Mouse (Mus musculus) midbrain, embryonic 11.5 days (tissue): ENCODE results near the gene Terb1. TPM values are rescaled to one million over a fixed set of nuclear protein-coding genes. Genes with fewer than 3 reads are reported as not detected.
A peak's percentile ranks its signal among the peaks of the same experiment; 100 is the strongest.

Experiments used
- ATAC-seq: fragments of 200-750 bp; cut with Nextera tagmentation; 2 replicates; pipeline ENCODE4 v1.8.0; 2017; ENCODE audit warnings: moderate TSS enrichment, moderate library complexity; ENCODE audit not compliant: low FRiP score
- DNase-seq: peaks from one replicate; pipeline ENCODE4 v3.0.0; 2015; ENCODE audit warnings: low spot score; ENCODE audit errors: missing footprints
- H3K27ac ChIP-seq: fragments of 300-500 bp; sonication (generic); 2 replicates; pipeline ENCODE4 v1.5.1; 2014; ENCODE audit warnings: low read depth, low read length
- H3K27me3 ChIP-seq: fragments of 300-500 bp; sonication (generic); 2 replicates; pipeline ENCODE4 v1.6.1; 2014; ENCODE audit warnings: mild to moderate bottlenecking, low read length, moderate library complexity, mixed read lengths; ENCODE audit not compliant: control insufficient read depth, insufficient read depth
- H3K36me3 ChIP-seq: fragments of 300-500 bp; sonication (generic); 2 replicates; pipeline ENCODE4 v1.6.1; 2014; ENCODE audit warnings: mild to moderate bottlenecking, low read length, moderate library complexity, mixed read lengths; ENCODE audit not compliant: control insufficient read depth, insufficient read depth
- H3K4me1 ChIP-seq: fragments of 300-500 bp; sonication (generic); 2 replicates; pipeline ENCODE4 v1.6.1; 2014; ENCODE audit warnings: low read length; ENCODE audit not compliant: control insufficient read depth, insufficient read depth
- H3K4me2 ChIP-seq: fragments of 300-500 bp; sonication (generic); 2 replicates; pipeline ENCODE4 v1.6.1; 2014; ENCODE audit warnings: mild to moderate bottlenecking, moderate library complexity
- H3K4me3 ChIP-seq: fragments of 300-500 bp; sonication (generic); 2 replicates; pipeline ENCODE4 v1.5.1; 2014; ENCODE audit warnings: low read depth, low read length
- H3K9ac ChIP-seq: fragments of 300-500 bp; sonication (generic); 2 replicates; pipeline ENCODE4 v1.6.1; 2014; ENCODE audit warnings: low read length
- H3K9me3 ChIP-seq: fragments of 300-500 bp; sonication (generic); 2 replicates; pipeline ENCODE4 v1.6.1; 2016; ENCODE audit warnings: low read length; ENCODE audit not compliant: control insufficient read depth
- WGBS: fragments of 180-500 bp; shearing (Covaris S2); extraction: QIAGEN DNeasy Blood & Tissue Kit; methylation state at CpG from one replicate; pipeline ENCODE4 v1.1.7; 2014; 5-methylcytosine and 5-hydroxymethylcytosine counted together
- polyA plus RNA-seq: library from polyadenylated mRNA; unstranded; fragments of >200 nt; fragmentation: Nextera tagmentation; extraction: Ambion mirVana; gene quantifications from 2 replicates; pipeline ENCODE4 v1.2.1, GENCODE M21; 2014

Terb1 gene
- polyA plus RNA-seq, 1 experiment from 2014 or later, result 0.18 TPM

DNA sequence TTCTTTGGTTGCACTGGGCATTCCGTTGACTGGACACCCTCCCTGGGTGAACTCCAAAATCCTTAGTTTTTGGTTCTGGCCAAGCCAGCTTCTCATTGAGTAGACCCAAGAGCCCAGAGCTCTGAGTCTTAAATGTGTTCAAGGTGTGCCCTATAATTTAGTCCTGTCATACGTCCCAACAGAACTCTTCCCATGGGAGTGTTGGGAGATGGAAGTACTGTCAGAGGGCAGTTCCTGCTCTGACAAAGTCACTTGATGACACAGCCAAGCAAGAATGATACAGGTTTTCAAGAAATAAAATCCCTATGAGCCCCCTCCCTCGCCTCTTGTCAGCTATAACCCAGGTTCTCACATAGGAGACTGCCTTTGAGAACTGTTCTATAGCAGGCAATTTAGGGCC lies 424 bp upstream of the Terb1 start:
- H3K27me3 ChIP-seq, result no peaks in the 10 kb centered on the region
- peak overlapping the region; percentile 50; the same call in 1 of the 2 replicates for H3K4me3 ChIP-seq
- H3K9me3 ChIP-seq, result no peaks in the 10 kb centered on the region
- peaks cover 8% of the 10 kb centered on the region; the same call in 1 of the 2 replicates for H3K4me1 ChIP-seq
- 73% methylated on average over 3 of the region's 3 CpGs for WGBS
- peak overlapping the region; percentile 99 for H3K4me2 ChIP-seq
- H3K36me3 ChIP-seq, result peaks cover 3% of the 10 kb centered on the region; the same call in 1 of the 2 replicates
- H3K9ac ChIP-seq, result no peak overlapping the region
- no peak overlapping the region for H3K27ac ChIP-seq
- ATAC-seq (0 out of 2 replicates have a peak, but pooled peaks have one; percentile 3), DNase-seq (no peak)

DNA sequence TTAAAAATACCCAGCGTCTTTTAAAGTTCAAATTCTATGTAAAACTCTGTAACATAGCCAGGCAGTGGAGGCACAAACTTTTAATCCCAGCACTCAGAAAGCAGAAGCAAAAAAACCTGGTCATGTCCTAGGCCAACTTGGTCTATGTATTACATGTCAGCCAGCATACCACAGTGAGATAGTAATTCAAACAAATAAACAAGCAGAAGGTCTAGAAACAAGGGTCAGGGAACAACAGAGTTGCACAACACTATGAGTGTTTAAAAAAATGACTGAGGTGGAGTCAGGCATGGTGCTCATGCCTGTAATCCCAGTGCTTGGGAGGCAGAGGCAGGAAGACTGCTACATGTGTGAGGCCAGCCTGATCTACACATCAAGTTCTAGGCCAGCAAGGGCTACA lies 30.6 kb downstream of the Terb1 start:
- Histone ChIP-seq H3K36me3 (no peaks in the 10 kb centered on the region), H3K27ac (no peak overlapping the region), H3K4me1 (no peaks in the 10 kb centered on the region), H3K4me3 (no peak overlapping the region), H3K27me3 (no peaks in the 10 kb centered on the region), H3K9ac (no peak overlapping the region), H3K9me3 (no peaks in the 10 kb centered on the region), H3K4me2 (no peak overlapping the region)
- no peak for DNase-seq
- WGBS, result 64% methylated on average over 1 of the region's 1 CpGs
- no peak for ATAC-seq

DNA sequence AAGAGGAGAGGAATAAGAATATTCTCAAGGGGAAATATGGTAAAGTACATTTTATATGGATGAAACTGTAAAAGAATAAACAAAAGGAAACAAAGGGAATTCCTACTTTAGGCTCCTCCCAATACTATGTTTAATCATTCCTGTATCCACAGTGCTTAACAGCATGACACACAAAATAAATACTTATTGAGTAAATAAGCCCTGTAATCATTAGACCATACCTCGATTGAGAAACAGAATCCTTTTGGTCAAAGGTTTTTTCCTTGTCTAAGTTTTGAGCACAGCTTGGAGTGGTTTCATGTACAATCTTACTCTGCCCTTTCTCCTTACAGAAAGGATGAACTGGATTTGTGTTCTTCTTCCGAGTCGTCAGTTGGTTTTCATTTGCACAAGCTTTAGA lies 37.2 kb downstream of the Terb1 start:
- no peak overlapping the region for H3K4me2 ChIP-seq
- 76% methylated on average over 3 of the region's 3 CpGs for WGBS
- H3K4me1 ChIP-seq, result no peaks in the 10 kb centered on the region
- H3K27ac ChIP-seq, result no peak overlapping the region
- ATAC-seq (no peak), DNase-seq (no peak)
- no peaks in the 10 kb centered on the region for H3K9me3 ChIP-seq
- H3K9ac ChIP-seq, result no peak overlapping the region
- H3K36me3 ChIP-seq, result no peaks in the 10 kb centered on the region
- no peaks in the 10 kb centered on the region for H3K27me3 ChIP-seq
- no peak overlapping the region for H3K4me3 ChIP-seq

DNA sequence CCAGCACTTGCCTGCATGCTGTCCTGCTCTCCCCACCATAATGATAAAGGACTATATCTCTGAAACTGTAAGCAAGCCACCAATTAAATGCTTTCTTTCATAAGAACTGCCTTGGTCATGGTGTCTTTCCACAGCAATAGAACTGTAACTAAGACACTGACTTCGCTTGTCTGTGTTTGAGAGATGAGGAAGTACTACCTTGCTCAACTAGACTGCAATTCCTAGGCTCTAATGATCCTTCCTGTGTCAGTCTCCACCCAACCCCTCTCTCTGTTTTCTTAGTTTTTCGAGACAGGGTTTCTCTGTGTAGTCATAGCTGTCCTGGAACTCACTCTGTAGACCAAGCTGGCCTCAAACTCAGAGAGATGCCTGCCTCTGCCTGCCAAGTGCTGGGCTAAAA lies 42.2 kb downstream of the Terb1 start:
- WGBS, result 82% methylated on average over 2 of the region's 2 CpGs
- ATAC-seq (no peak), DNase-seq (no peak)
- Histone ChIP-seq H3K27ac (no peak overlapping the region), H3K27me3 (no peaks in the 10 kb centered on the region), H3K9me3 (no peaks in the 10 kb centered on the region), H3K9ac (no peak overlapping the region), H3K4me2 (no peak overlapping the region), H3K4me3 (no peak overlapping the region), H3K36me3 (no peaks in the 10 kb centered on the region), H3K4me1 (no peaks in the 10 kb centered on the region)

DNA sequence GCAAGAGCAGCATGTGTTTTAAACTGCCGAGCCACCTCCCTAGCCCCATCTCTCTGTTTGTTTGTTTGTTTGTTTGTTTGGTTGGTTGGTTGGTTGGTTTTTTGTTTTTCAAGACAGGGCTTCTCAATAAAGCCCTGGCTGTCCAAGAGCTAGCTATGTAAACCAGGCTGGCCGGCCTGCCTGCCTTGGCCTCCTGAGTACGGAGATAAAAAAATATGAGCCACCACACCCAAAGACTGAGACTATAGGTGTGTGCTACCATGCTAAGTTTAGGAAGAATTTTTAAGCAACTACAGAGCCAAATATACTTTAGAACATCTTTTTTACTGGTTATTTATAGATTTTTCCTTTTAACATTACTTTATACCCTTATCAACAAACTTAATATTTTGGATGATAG lies 57.5 kb downstream of the Terb1 start:
- no peak for DNase-seq
- WGBS, result 91% methylated on average over 3 of the region's 3 CpGs
- Histone ChIP-seq H3K4me3 (no peak overlapping the region), H3K36me3 (no peaks in the 10 kb centered on the region), H3K27me3 (no peaks in the 10 kb centered on the region), H3K27ac (no peak overlapping the region), H3K4me1 (no peaks in the 10 kb centered on the region), H3K4me2 (no peak overlapping the region), H3K9me3 (no peaks in the 10 kb centered on the region), H3K9ac (no peak overlapping the region)
- ATAC-seq, result no peak

DNA sequence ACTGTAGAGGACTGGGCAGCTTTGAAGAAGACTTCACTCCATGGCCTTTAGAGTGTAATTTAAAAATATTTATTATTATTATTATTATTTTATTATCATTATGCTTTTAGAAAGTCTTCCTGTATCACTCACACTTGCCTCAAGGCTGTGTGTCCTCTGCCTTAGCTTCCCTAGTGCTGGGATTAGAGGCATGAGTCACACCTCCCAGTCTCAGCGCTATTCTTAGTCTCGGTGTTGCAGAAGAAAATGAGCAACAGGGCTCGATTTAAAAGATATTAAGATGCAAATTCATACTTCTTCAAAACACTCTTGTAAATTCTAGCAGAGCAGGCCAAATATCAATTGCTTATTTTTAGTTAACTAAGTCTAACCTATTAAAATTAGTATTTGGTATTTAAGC lies 60.9 kb downstream of the Terb1 start:
- 81% methylated on average over 3 of the region's 3 CpGs for WGBS
- Histone ChIP-seq H3K36me3 (no peaks in the 10 kb centered on the region), H3K4me1 (no peaks in the 10 kb centered on the region), H3K9ac (no peak overlapping the region), H3K4me2 (no peak overlapping the region), H3K27me3 (no peaks in the 10 kb centered on the region), H3K4me3 (no peak overlapping the region), H3K9me3 (no peaks in the 10 kb centered on the region), H3K27ac (no peak overlapping the region)
- no peak for ATAC-seq
- no peak for DNase-seq

DNA sequence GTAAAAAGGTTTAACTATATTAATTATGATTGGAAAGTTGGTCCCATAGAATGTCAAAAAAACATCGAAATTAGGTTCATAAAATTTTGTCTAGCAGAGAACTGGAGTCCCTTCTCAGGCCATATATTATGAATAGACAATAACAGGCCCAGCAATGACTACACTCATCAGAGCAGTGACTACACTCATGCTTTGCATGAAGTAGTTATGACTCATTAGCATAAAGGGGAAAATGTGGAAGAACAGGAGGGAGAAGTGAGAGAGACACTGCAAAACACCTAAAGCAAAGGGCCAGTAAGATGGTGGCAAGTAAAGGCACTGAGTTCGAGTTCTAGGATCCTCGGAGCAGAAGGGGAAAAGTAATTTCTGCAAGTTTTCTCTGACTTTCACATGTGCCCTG lies 63.7 kb downstream of the Terb1 start:
- no peak overlapping the region for H3K4me3 ChIP-seq
- DNase-seq (no peak), ATAC-seq (no peak)
- no peak overlapping the region for H3K9ac ChIP-seq
- H3K27me3 ChIP-seq, result no peaks in the 10 kb centered on the region
- no peak overlapping the region for H3K4me2 ChIP-seq
- no peak overlapping the region for H3K27ac ChIP-seq
- no peaks in the 10 kb centered on the region for H3K36me3 ChIP-seq
- 85% methylated on average over 3 of the region's 3 CpGs for WGBS
- H3K4me1 ChIP-seq, result peaks cover 9% of the 10 kb centered on the region
- H3K9me3 ChIP-seq, result no peaks in the 10 kb centered on the region

DNA sequence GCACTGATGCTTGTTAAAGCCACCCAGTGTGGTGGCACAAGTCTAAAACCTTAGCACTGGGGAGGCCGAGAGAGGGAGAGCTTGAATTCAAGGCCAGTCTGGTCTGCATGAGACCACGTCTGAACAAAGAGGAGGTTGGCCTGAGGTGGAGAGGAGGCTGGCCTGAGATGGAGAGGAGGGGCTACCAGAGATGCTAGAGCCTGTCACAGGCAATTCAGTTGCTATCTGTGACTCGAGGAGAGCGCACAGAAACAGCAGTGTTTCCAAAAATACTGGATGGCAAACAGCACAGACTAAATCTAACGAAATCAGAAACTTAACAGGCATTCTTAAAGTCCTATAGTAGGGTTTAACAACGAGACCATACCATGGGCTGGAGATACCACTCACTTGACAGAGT lies 64.5 kb downstream of the Terb1 start:
- H3K9me3 ChIP-seq, result no peaks in the 10 kb centered on the region
- H3K4me1 ChIP-seq, result peaks cover 12% of the 10 kb centered on the region
- no peak overlapping the region for H3K4me3 ChIP-seq
- no peak overlapping the region for H3K27ac ChIP-seq
- WGBS, result 73% methylated on average over 6 of the region's 6 CpGs
- no peaks in the 10 kb centered on the region for H3K27me3 ChIP-seq
- no peaks in the 10 kb centered on the region for H3K36me3 ChIP-seq
- DNase-seq (no peak), ATAC-seq (no peak)
- H3K4me2 ChIP-seq, result no peak overlapping the region
- no peak overlapping the region for H3K9ac ChIP-seq

DNA sequence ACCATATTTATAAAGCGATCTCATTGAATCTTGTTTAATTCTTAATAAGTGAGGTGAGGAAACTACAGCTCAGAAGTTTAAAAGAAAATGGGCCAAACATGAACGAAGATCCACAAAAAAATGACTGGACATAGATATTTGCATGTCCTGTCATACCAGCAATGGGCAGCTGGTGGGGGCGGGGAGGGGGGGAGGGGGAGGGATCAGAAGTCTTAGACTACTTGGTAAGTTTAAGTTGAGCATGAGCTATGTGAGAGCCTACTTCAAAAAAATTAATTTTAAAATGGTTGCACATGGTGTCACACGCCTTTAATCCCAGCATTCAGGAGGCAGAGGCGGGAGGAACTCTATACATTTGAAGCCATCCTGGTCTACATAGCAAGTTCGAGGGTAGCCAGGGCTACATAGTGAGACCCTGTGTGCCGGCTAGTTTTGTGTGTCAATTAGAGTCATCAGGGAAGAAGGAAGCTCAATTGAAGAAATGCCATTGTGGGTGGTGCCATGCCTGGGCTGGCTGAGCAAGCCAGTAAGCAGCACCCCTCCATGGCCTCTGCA lies 66.5 kb downstream of the Terb1 start:
- H3K9me3 ChIP-seq, result no peaks in the 10 kb centered on the region
- no peaks in the 10 kb centered on the region for H3K27me3 ChIP-seq
- ATAC-seq, result peak; percentile 51; the same call in 1 of the 2 replicates
- peak overlapping the region; percentile 95 for H3K4me3 ChIP-seq
- no peak for DNase-seq
- H3K9ac ChIP-seq, result peak overlapping the region; percentile 98; the same call in 1 of the 2 replicates
- H3K27ac ChIP-seq, result no peak overlapping the region
- H3K36me3 ChIP-seq, result peaks cover 5% of the 10 kb centered on the region; the same call in 1 of the 2 replicates
- no peak overlapping the region; the same call in 1 of the 2 replicates for H3K4me2 ChIP-seq
- 62% methylated on average over 7 of the region's 7 CpGs for WGBS
- H3K4me1 ChIP-seq, result peaks cover 12% of the 10 kb centered on the region
